ENCODE assay signal across 10 mouse cellular contexts in the genomic region with DNA sequence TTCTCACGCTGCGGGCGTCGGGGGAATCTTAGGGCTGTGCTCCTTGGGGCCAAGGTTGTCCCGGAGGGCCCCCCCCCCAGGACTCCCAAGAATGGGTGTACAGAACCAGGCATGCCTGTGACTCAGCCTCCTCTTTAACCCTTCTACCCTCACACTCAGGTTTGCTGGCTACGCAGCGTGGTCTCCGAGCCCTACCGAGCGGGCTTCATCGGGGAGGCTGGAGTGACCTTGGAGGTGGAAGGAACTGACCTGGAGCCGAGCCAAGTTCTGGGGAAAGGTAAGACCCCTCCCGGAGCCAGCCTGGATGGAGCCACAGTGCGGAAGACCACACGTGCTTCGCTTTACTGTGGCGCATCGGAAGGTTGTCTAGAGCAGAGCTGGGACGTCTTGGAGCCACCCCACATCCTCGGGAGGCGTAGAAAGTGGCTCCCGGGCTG. TPM values are rescaled to one million over a fixed set of nuclear protein-coding genes. Genes with fewer than 3 reads are reported as not detected.
DNase-seq lines count a peak whose midpoint lies in the region; TF ChIP-seq lines count a peak whose summit lies in the region.
"Had no signal": no experiment of that assay in that cellular context is flagged by ENCODE, and none has a peak within 500 bp of the region (broad histone marks: within the 10 kb centered on the region; RNA-seq: fewer than 3 reads in every experiment).

No protein-coding gene starts in this region.

- no peaks in the 10 kb centered on the region for H3K27me3 ChIP-seq in kidney, adult 2 months (replicated peaks; ENCODE audit: control insufficient read depth, insufficient read depth, low read length)
- H3K27me3 ChIP-seq in forebrain, embryonic 10.5 days (ENCODE audit: poor library complexity, severe bottlenecking), result peaks cover 81% of the 10 kb centered on the region

- DNase-seq in kidney, adult 2 months, result no peak
- DNase-seq in kidney, adult 9 months, result no peak
- no peak for DNase-seq in forebrain, embryonic 10.5 days (ENCODE audit: extremely low spot score, low spot score)
- DNase-seq in kidney, postnatal 14 days, result peak; percentile 17
- peak; percentile 47 for DNase-seq in neural tube, embryonic 10.5 days (ENCODE audit: extremely low spot score, low spot score)
- no peak for DNase-seq in B cell, adult 2 months
- no peak for DNase-seq in thymus, postnatal 10 days (ENCODE audit: low spot score in 2 of 2)
- no peak for DNase-seq in ovary, postnatal 36 days (ENCODE audit: low spot score)

- TF ChIP-seq POLR2A in kidney, adult 2 months (IDR thresholded peaks at IDR 0.05; ENCODE audit: low read depth, low read length), result no peak

- H3K4me3 ChIP-seq in kidney, adult 2 months (ENCODE audit: insufficient read depth, low read depth, low read length), result peak overlapping the region; percentile 38
- H3K4me3 ChIP-seq in forebrain, embryonic 10.5 days, result peak overlapping the region; percentile 54

- TF ChIP-seq CTCF in kidney, adult 2 months (conservative IDR thresholded peaks at IDR 0.05; ENCODE audit: insufficient read depth, insufficient read length, low read depth, low read length), result no peak

- no peaks in the 10 kb centered on the region for H3K9me3 ChIP-seq in forebrain, embryonic 10.5 days
- H3K9me3 ChIP-seq: G1E had no signal

- no peaks in the 10 kb centered on the region for H3K4me1 ChIP-seq in kidney, adult 2 months (ENCODE audit: control insufficient read depth, insufficient read depth, low read length)
- peaks cover 51% of the 10 kb centered on the region for H3K4me1 ChIP-seq in forebrain, embryonic 10.5 days

- H3K27ac ChIP-seq in kidney, adult 2 months (ENCODE audit: insufficient read depth, low read depth, low read length), result no peak overlapping the region
- peak overlapping the region; percentile 82 for H3K27ac ChIP-seq in forebrain, embryonic 10.5 days

- WGBS in kidney, adult 2 months, result 2% methylated on average over 22 of the region's 22 CpGs
- 2% methylated on average over 22 of the region's 22 CpGs for WGBS in forebrain, embryonic 10.5 days

- H3K36me3 ChIP-seq in kidney, adult 2 months (ENCODE audit: control insufficient read depth, insufficient read depth, low read length), result no peaks in the 10 kb centered on the region
- no peaks in the 10 kb centered on the region for H3K36me3 ChIP-seq in forebrain, embryonic 10.5 days (replicated peaks)
- H3K36me3 ChIP-seq: G1E had no signal

RNA-seq across cellular contexts. Expression of gene Cdh3, which starts 0.4 kb away (rescaled TPM):
- polyA plus RNA-seq in kidney, adult 2 months (2012; rRNA removed), result 5.0 and 5.5 TPM in 2 replicates
- polyA plus RNA-seq in forebrain, embryonic 10.5 days (2016; fragmentation: Nextera tagmentation; extraction: Ambion mirVana), result 10.4 and 11.2 TPM in 2 replicates
- polyA plus RNA-seq: G1E had no signal

RNA-seq across cellular contexts. Expression of gene 6030452D12Rik, which starts 10.8 kb away (rescaled TPM):
- polyA plus RNA-seq in kidney, adult 2 months (2012; rRNA removed), result not detected in 2 replicates
- polyA plus RNA-seq in forebrain, embryonic 10.5 days (2016; fragmentation: Nextera tagmentation; extraction: Ambion mirVana), result not detected in 2 replicates
- polyA plus RNA-seq: G1E; gonadal fat pad, adult 2 months had no signal

Comparison
In these comparisons a context has a peak if more than half of its experiments do, and no peak if none do; other contexts are left out.
1. DNase-seq: peak in kidney, postnatal 14 days (single experiment) and neural tube, embryonic 10.5 days (single experiment); none in kidney, adult 2 months (single experiment), kidney, adult 9 months (single experiment), forebrain, embryonic 10.5 days (single experiment), B cell, adult 2 months (0 of 2), thymus, postnatal 10 days (0 of 2) and ovary, postnatal 36 days (single experiment).